Mouse (Mus musculus) frontal cortex, postnatal 10 days (tissue): ENCODE results near the gene Id3.
A peak's percentile ranks its signal among the peaks of the same experiment; 100 is the strongest.

Experiments used
- DNase-seq, 2 experiments: peaks; one replicate each; pipeline ENCODE4 v3.0.0; 2022; ENCODE audit warnings: low spot score in 2 of 2, mixed read lengths in 1 of 2

The Id3 gene

GRCm38 (mm10) chr4:136147436-136148135 is 4.3 kb downstream of the Id3 start:
- peak; percentile 69 to 73 for DNase-seq

- no peak for DNase-seq
These were observed 5.2 kb downstream of the Id3 start for GRCm38 (mm10) chr4:136148342-136149044.

GRCm38 (mm10) chr4:136149045-136149379 is 5.7 kb downstream of the Id3 start:
- no peak for DNase-seq

- DNase-seq, result no peak
These were observed 6.4 kb downstream of the Id3 start for GRCm38 (mm10) chr4:136149734-136150133.

DNA sequence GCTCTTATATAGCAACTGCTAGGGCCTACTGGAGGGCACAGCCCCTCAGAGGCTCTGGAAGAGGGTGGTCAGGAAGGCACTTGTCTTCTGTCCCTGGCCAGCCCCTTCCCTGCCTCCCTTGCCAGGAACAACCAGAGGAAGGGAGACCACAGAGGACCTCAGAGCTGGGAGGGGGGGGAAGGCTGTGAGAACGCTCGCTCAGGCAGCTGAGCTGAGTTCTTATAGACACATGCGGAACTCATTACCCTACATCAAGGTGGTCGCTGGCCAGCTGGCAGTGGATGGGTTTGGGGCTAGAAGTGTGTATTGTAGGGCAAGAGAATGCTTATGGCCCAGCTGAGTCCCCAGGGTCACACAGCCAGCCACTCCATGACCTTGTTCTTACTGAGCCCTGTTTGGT is 7.3 kb downstream of the Id3 start:
- DNase-seq, result no peak

GRCm38 (mm10) chr4:136152821-136153220 is 9.5 kb downstream of the Id3 start:
- DNase-seq, result no peak

- DNase-seq, result no peak
These were observed 11.2 kb downstream of the Id3 start for GRCm38 (mm10) chr4:136154462-136154861.

DNA sequence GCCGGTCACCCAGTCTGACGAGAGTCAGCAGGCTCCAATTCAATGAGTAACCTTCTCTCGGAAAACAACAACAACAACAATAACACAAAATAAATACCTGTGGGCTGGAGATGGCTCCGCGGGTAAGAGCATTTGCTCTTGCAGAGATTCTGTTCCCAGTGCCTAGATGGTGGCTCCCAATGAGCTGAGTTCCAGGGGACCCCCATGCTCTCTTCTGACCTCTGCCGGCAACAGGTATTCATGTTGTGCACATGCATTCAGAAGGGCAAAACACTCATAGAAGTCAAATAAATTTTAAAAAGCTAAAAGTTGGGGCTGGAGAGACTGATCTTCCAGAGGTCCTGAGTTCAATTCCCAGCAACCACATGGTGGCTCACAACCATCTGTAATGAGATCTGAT is 15.2 kb downstream of the Id3 start:
- DNase-seq, result no peak

DNA sequence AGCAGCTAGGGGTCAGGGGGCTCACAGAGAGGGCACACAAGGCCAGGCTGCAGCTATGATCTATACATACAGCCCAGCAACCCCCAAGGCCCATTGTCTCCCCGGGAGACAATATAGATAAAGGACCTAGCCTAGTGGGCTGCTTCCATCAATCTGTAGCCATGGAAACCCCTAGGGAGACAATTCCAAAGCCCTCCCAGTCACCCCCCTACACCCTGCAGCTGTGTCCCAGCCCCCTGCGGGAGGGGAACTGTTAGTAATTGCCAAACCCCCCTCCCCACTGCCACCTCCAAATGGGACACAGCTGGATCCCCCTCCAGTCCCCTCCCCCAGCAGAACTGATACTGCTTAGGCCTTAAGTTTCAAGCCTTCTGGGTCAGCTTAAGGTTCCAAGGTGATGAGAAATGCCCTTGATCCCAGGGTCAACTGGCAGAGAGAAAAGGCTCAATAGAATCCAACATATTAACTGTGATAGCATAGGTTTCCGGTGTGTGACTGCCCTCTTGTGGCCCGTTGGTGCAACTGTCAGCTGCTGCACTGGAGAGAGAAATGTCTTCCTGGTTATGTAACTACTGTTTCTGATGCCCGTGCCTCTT is 16.6 kb downstream of the Id3 start:
- peak; percentile 57 to 64 for DNase-seq

DNA sequence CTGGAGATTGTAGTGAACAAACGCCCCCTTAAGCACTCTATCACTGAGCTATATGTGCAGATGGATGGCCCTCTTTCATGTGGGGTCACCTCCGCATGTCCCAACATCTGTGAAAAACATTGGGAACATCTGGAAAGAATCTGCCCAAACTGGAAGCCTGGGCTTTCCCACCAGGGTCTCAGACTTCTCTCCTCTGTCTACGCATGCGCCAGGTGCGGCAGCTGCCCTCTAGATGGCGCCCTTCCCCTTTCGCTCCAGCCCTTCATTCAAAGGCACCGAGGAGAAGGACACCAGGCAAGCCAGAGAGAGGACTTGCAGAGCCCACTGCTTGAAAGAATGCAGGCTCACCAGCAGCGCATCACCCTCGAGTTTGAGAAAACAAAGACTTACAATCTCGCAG is 20.2 kb downstream of the Id3 start:
- peak; percentile 63 to 82 for DNase-seq

GRCm38 (mm10) chr4:136164981-136165380 is 21.7 kb downstream of the Id3 start:
- DNase-seq, result no peak

GRCm38 (mm10) chr4:136167701-136168100 is 24.4 kb downstream of the Id3 start:
- DNase-seq, result no peak

- no peak for DNase-seq
These were observed 27.1 kb downstream of the Id3 start for GRCm38 (mm10) chr4:136170401-136170800.

DNA sequence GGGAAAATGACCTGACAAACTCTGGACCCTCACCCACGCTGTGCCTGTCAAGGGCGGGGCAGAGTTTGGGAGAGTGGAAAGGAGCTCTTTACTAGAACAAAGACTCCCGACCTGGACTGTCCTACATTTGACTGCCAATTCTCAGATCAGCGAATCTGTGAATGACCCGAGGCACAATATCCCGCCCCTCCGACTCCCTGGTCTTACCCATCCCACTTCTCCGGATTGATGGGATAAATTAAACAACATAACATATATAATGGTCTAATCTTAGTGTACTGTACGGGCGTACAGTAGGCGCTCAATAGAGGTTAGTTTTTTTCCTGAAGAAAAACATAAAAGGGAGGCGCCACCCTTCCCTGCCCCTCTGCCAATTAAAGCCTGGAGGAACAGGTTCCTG is 28.2 kb downstream of the Id3 start:
- DNase-seq, result no peak

- DNase-seq, result peak in 1 of 2 experiments; percentile 40
These were observed 28.8 kb downstream of the Id3 start, which contains the start of gene E2f2 for GRCm38 (mm10) chr4:136172011-136172541. Gene E2f2 (plus strand): TSS chr4:136172394.

- peak in 1 of 2 experiments; percentile 48 for DNase-seq
These were observed 29.4 kb downstream of the Id3 start for GRCm38 (mm10) chr4:136172542-136173209.

DNA sequence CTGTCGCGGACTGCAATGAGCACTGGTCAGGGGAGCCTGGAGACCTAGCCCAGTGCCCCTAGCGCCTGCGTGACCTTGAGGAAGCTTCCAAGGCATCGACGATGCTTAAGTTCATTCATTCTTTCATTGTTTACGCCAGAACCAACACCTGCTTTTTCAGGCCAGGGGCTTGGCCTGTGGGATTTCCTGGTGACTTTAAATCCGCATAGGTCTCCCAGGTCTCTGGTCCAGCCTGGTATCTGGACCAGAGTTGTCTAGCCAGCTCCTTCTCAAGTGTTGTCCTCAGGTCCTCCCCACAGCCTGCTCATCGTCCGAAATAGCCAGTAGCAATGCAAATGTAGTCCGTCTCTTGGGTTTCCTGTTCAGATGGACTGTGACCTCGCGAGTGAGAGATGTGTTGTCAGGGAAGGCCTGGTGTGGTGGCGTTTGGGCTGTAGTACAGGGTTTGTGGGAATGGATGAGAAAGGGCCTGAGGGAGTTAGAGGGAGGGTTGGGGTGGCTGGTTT is 30.0 kb downstream of the Id3 start:
- no peak for DNase-seq

- DNase-seq, result no peak
These were observed 31.2 kb downstream of the Id3 start for GRCm38 (mm10) chr4:136174216-136175193.

DNA sequence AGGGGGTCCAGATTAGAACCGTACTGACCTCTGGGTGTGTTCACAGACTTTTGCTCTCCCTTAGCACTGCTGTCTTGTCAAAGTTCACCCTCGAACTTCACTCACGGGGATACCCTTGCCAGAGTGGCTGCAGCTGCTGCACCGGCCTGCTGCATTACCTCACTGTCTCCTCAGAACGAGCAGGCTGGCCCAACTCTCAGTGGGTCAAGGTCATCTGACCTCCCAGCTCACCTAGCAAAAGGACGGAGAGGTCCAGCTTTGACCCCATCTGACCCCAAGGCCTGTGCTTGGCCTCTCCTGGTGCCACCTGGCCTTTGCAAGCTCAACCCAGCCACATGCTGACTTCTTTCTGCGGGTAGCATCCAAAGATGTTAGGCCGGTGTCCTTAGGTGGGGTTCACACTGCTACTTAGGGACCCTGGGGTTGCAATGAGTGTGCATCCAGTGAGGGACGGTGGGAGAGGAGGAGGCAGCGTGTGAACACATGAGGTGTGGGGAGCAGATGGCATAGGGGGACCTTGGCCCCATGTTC is 32.8 kb downstream of the Id3 start:
- DNase-seq, result no peak

DNA sequence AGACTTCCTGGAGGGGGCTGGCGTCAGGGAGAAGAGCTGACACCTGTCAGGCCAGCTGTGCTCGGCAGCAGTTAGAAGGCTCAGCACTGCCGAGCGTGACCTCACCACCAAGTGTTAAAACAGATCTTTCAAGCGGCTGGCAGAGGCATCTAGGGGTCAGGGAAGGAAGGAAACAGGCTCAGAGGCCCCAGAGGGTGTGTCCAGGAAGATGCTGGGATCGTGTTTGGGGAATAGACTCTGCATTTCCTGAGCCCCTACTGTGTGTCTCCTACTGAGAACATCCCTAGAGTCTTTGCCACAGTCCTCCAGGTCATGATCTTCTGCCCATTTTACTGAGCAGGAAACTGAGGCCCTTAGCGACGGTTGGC is 33.9 kb downstream of the Id3 start:
- DNase-seq, result no peak
